In the genomic region with DNA sequence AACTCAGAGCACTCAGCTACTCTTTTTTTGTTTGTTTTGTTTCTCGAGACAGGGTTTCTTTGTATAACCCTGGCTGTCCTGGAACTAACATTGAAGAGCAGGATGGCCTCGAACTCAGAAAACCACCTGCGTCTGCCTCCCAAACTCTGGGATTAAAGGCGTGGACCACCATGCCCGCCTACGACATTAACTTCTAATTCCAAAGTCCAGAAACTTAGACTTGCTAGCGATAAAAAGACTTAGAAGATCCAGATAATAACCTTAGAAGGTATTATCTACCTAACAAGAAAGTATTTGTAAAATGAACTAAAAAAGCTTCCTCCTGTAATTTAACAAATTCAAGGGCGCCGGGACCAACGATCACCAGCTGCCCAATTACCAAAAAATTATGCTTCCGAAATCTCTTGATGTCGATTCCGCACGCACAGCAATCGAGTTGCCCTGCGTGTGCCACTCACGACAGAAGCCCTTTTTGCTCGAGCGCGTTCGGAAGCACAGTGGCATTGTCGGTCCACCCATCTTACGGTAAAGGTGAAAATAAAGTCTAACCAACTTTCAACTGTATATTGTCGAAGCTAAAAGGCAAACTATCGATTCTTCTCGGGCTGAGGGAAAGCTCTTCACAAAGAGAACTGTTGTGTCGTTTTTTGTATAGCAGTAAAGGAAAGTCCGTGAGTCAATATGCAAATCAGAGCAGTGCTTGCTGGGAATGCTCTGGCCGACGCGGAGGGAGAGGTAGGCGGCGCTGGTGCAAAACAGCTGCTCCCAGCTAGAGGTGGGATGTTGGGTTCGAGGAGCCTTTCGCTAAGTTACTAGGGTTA, we compare ENCODE assay signal across 8 mouse cellular contexts. TPM values are rescaled to one million over a fixed set of nuclear protein-coding genes. Genes with fewer than 3 reads are reported as not detected.
A peak's percentile ranks its signal among the peaks of the same experiment; 100 is the strongest.
DNase-seq lines count a peak whose midpoint lies in the region; ATAC-seq lines count a peak whose summit lies in the region.

No protein-coding gene starts in this region.

- H3K4me1 ChIP-seq in hindbrain, embryonic 13.5 days (replicated peaks): peaks cover 17% of the 10 kb centered on the region

- peak overlapping the region; percentile 94 for H3K27ac ChIP-seq in hindbrain, embryonic 13.5 days

- no peaks in the 10 kb centered on the region for H3K27me3 ChIP-seq in hindbrain, embryonic 13.5 days

- peak overlapping the region; percentile 28 for H3K4me3 ChIP-seq in hindbrain, embryonic 13.5 days

- WGBS in hindbrain, embryonic 13.5 days: under 1% methylated on average over 35 of the region's 35 CpGs

- H3K4me2 ChIP-seq in hindbrain, embryonic 13.5 days: peak overlapping the region; percentile 53

- peak; percentile 91 for DNase-seq in NIH3T3 (ENCODE audit: low read depth)
- DNase-seq in cerebellum, postnatal 10 days: peak; percentile 88 to 92
- peak; percentile 77 for DNase-seq in frontal cortex, postnatal 10 days (ENCODE audit: low spot score in 2 of 2)
- DNase-seq in layer of hippocampus, postnatal 25 days (ENCODE audit: extremely low spot score in 1 of 2, low spot score in 1 of 2): peak; percentile 63 to 72
- peak; percentile 90 for DNase-seq in lung, postnatal 25 days (ENCODE audit: low spot score)
- DNase-seq in retina, embryonic 14.5 days (ENCODE audit: low spot score): peak; percentile 95
- DNase-seq in thymus, postnatal 4 days: peak; percentile 87

- H3K9me3 ChIP-seq in hindbrain, embryonic 13.5 days: no peaks in the 10 kb centered on the region

- no peaks in the 10 kb centered on the region for H3K36me3 ChIP-seq in hindbrain, embryonic 13.5 days

- peak overlapping the region; percentile 69 for H3K9ac ChIP-seq in hindbrain, embryonic 13.5 days

- ATAC-seq in hindbrain, embryonic 13.5 days (ENCODE audit: low FRiP score): peak; percentile 77

RNA-seq across cellular contexts. Expression of gene Taf12, which starts 4.2 kb away (rescaled TPM):
- 44.6 and 49.0 TPM in 2 replicates for polyA plus RNA-seq in hindbrain, embryonic 13.5 days (2015; fragmentation: Nextera tagmentation; extraction: Ambion mirVana)
- total RNA-seq in layer of hippocampus, postnatal 25 days (2021): 10 to 100 TPM; 19.2 to 26.8 TPM

RNA-seq across cellular contexts. Expression of gene Gmeb1, which starts 8.5 kb away (rescaled TPM):
- polyA plus RNA-seq in hindbrain, embryonic 13.5 days (2015; fragmentation: Nextera tagmentation; extraction: Ambion mirVana): 47.1 and 48.7 TPM in 2 replicates
- total RNA-seq in layer of hippocampus, postnatal 25 days (2021): 10 to 100 TPM; 21.9 to 26.9 TPM

RNA-seq across cellular contexts. Expression of gene Rab42, which starts 33.2 kb away (rescaled TPM):
- polyA plus RNA-seq in hindbrain, embryonic 13.5 days (2015; fragmentation: Nextera tagmentation; extraction: Ambion mirVana): 0.80 and 0.84 TPM in 2 replicates
- 1 to 10 TPM; 1.7 TPM for total RNA-seq in layer of hippocampus, postnatal 25 days (2021)

RNA-seq across cellular contexts. Expression of gene Ythdf2, which starts 57.8 kb away (rescaled TPM):
- polyA plus RNA-seq in hindbrain, embryonic 13.5 days (2015; fragmentation: Nextera tagmentation; extraction: Ambion mirVana): 134 and 137 TPM in 2 replicates
- 10 to 100 TPM; 42.6 to 47.9 TPM for total RNA-seq in layer of hippocampus, postnatal 25 days (2021)

RNA-seq across cellular contexts. Expression of gene Trnau1ap, which starts 59.4 kb away (rescaled TPM):
- polyA plus RNA-seq in hindbrain, embryonic 13.5 days (2015; fragmentation: Nextera tagmentation; extraction: Ambion mirVana): 75.7 and 80.9 TPM in 2 replicates
- 10 to 100 TPM; 19.6 to 23.2 TPM for total RNA-seq in layer of hippocampus, postnatal 25 days (2021)

Comparison
In these comparisons a context has a peak if more than half of its experiments do, and no peak if none do; other contexts are left out.
1. Peak in every context shown above with its lines: DNase-seq, ATAC-seq, H3K4me3 ChIP-seq and H3K27ac ChIP-seq.